Mouse (Mus musculus): ENCODE results near the gene Thbs3.

Gene Thbs3

DNA sequence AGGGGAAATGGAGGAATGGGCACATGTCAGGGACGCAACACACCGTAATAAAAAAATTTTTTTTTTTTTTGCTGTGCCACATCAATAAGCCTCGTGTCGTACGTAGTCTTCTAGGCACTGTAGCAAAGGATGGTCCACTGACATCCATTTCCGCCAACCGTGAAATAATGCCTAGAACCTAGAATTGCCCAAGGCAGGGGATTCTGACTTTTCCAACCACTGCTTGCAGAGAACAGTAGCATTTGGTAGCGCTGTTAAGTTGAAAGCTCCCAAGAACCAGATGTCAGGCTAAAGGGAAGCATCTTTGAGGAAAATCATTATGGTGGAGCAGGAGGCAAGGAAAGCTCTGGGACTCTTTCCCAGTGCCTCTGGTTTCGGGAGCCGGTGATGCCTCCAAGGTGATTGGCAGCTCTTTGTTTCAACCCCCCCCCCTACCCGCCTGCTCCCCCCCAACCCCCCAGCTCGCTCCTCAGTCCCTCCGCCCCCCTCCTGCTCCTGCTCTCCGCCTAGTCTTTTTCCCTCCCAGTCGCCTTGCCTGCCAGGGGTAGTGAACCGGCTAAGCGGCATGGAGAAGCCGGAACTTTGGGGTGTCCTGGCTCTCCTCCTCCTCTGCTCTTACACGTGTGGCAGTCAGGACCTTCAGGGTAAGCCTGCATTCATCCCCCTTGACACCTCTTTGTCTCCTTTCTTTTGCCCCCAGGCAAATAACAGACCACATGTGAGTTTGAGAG lies at the start of gene Thbs3:
Gene Thbs3 (plus strand): TSS at position 500 of the 731 bp plus-strand sequence.
- DNase-seq (ENCODE audit: low read depth) = no peak

DNA sequence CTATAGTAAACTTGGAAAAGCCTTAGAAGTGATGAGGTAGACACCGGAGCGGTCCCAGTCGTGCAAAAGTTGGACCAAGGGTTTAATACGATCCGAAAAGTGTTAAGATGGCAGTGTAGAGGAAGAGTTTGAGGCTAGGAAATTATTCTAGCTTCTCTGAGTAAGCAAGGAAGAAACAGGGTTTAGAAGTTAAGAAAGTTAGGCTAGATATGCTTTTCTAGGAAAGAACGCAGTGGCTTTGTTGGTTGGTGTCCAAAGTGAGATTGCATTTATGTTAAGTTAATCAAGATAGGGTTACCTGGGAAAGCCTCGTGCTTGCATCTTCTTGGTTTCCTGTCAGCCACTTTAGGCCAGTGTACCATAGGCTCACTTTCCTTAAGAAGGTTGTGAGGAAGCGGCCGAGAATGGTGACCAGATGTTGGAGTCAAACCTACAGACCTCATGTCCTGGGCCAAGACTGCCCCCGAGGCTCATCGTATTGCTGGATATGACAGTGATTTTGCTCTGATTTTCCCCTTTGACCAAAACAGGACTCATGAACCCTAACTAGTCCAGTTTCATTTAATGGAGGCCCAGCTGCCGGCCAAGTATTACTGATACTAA lies 49.6 kb upstream of the Thbs3 start:
- no peak for DNase-seq (ENCODE audit: low read depth)

DNA sequence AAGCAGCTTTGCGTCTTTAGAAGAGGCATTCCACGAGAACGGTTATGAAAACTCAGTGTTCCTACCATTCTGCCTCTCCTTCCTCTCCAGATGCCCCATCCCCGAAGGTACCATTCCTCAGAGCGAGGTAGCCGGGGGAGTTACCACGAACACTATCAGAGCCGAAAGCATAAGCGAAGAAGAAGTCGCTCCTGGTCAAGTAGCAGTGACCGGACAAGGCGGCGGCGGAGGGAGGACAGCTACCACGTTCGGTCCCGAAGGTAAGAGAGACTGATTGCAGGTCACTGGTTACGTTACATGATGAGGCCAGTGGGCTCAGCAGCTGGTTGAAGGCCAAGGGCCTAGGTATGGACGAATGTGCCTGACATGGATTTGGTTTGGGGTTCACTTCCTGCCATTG lies 48.0 kb upstream of the Thbs3 start:
- DNase-seq (ENCODE audit: low read depth) = no peak

DNA sequence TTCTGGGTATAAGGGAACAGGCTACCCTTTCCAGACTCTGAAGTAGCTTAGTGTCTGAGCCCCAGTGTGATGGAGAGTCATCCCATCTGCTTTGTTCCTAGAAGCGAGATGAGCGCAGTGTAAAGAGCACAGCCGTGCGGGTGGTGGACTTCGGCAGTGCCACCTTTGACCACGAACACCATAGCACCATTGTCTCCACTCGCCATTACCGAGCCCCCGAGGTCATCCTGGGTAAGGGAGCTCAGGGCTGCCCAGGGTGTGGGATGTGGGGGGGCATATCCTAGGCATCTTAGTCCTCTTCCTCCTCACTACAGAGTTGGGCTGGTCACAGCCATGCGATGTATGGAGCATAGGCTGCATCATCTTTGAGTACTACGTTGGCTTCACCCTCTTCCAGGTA lies 40.1 kb upstream of the Thbs3 start:
- DNase-seq (ENCODE audit: low read depth) = no peak

- no peak for DNase-seq (ENCODE audit: low read depth)
Observed at GRCm38 (mm10) chr3:89175544-89175943, 39.4 kb upstream of the Thbs3 start.

- no peak for DNase-seq (ENCODE audit: low read depth)
Observed at GRCm38 (mm10) chr3:89176421-89176820, 38.6 kb upstream of the Thbs3 start.

- DNase-seq (ENCODE audit: low read depth) = peak; percentile 91
Observed at GRCm38 (mm10) chr3:89177242-89178106, 37.5 kb upstream of the Thbs3 start, which contains the start of gene Scamp3. TSS of gene Scamp3 (plus strand) at chr3:89177473.

GRCm38 (mm10) chr3:89178107-89178385 lies 36.9 kb upstream of the Thbs3 start:
- no peak for DNase-seq (ENCODE audit: low read depth)

DNA sequence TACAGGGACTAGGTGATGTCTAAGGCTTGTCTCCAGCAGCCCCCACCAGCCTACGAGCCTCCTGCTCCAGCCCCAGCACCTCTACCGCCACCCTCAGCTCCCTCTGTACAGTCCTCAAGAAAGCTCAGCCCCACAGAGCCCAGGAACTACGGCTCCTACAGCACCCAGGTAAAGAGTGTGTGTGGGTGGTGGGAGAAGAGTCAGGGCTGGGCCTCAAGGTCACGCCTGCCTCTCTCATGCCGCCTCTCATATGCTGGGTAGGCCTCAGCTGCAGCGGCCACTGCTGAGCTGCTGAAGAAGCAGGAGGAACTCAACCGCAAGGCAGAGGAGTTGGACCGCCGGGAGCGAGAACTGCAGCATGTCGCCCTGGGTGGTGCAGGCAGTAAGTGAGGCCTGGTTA lies 35.9 kb upstream of the Thbs3 start:
- DNase-seq (ENCODE audit: low read depth) = no peak

DNA sequence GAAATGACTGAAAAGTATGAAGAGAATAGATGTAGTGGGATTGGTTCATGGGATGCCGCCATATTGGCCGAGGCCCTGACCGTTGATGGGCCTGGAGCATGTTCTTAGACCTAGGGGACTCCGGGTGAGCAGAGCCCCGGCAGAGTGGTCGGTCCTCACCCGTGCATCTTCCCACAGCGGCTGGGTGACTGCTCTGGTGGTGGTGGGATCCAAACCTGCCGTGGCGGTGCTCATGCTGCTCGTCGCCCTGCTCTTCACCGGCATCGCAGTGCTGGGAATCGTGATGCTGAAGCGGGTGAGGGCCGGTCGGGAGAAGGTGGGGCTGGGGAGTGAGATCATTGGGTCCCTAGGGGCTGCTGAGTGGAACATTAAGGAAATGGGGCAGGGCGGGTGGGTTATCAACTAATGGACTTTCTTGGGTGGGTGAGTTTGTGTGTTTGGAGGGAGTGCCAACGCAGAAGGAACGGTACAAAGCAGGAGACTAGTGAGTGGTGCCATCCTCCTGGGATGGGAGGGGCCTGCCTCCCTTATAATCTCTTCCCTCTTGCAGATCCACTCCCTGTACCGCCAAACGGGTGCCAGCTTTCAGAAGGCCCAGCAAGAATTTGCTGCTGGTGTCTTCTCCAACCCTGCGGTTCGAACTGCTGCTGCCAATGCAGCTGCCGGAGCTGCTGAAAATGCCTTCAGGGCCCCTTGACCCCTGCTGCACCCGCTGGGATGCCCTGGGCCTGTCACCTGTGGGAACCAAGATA lies 33.1 kb upstream of the Thbs3 start:
- DNase-seq (ENCODE audit: low read depth) = no peak

DNA sequence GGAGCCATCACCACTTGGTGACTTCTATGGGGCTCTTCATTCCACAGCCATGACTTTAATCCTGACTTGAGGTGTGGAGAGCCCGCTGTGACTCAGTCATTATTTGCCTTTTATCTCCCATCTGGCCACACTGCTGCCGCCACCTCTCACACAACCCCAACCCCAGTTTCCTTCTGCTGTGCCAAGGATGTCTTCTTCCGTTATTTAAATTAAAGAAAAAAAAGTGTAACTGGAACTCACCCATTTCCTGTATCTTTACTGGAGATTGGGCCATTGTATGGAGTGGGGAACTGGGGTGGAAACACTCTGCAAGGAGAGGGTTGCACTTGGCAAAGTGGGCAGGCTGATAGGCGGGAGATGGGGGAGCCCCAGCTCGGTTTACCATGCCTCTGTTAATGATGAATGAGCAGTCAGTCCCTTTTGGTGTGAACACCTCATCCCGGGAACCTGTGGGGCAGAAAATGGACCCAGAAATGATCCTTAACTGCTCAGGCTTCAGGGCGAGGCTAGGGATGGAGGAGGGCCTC lies 32.4 kb upstream of the Thbs3 start:
- no peak for DNase-seq (ENCODE audit: low read depth)

- DNase-seq (ENCODE audit: low read depth) = no peak
Observed at GRCm38 (mm10) chr3:89183058-89183958, 31.7 kb upstream of the Thbs3 start, which contains the start of gene Fam189b. TSS of gene Fam189b (plus strand) at chr3:89183143.

GRCm38 (mm10) chr3:89183959-89184315 lies 31.0 kb upstream of the Thbs3 start:
- no peak for DNase-seq (ENCODE audit: low read depth)

DNA sequence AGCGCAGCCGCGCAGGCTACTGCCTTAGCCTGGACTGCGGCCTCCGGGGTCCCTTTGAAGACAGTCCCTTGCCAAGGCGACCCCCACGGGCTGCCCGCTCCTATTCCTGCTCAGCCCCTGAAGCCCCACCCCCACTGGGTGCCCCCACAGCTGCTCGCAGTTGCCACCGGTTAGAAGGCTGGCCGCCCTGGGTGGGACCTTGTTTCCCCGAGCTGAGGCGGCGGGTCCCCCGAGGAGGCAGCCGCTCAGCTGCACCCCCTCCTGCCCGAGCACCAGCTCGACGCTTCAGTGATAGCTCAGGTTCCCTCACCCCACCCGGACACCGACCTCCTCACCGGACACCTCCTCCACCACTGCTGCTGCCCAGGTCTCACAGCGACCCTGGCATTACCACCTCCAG lies 27.8 kb upstream of the Thbs3 start:
- DNase-seq (ENCODE audit: low read depth) = no peak

DNA sequence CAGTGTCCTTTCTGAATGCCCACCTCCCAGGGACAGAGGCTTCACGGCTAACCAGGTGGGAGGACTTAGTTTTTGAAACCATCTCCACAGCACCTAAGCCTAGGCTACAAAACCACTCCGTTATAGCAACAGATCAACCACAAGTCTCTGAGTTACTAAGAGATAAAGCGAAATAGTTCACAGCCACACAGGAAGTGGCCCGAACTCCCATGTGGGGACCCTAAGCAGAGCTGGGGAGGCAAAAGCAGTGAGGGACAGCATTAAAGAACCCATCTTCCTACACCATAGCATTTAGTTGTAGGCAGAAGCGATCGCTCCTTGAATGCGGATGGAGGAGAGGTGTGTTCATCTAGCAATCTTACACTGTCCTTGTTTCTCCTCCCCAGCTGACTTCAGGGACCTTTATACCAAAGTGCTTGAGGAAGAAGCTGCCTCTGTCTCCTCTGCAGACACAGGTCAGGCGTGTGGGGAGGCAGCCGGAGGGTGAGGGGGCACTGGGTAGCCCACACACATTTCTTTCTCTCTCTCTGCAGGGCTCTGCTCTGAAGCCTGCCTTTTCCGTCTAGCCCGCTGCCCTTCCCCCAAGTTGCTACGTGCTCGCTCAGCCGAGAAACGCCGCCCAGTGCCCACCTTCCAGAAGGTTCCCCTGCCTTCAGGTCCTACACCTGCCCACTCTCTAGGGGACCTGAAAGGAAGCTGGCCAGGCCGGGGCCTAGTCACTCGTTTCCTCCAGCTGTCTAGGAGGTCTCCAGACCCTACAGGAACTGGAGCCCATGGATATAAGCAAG lies 27.1 kb upstream of the Thbs3 start:
- DNase-seq (ENCODE audit: low read depth) = no peak

DNA sequence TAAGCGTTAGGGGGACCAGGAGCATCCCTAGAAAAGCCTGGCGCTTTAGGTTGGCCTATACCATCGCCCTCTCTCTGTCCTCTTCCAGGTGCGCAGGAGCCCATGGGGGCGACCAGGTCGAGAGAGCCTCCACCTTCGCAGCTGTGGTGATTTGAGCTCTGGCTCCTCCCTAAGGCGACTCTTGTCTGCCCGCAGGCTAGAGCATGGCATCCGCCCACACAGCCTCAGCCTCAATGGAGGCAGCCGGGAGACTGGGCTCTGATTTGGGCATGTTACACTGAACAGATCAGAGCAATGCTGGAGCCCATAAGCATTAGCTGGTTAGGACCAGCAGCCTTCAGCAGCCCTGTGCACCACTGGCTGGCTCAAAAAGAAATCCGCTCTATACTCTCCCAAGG lies 26.5 kb upstream of the Thbs3 start:
- no peak for DNase-seq (ENCODE audit: low read depth)

- DNase-seq (ENCODE audit: low read depth) = no peak
Observed at GRCm38 (mm10) chr3:89190436-89190835, 24.5 kb upstream of the Thbs3 start.

GRCm38 (mm10) chr3:89193351-89193750 lies 21.6 kb upstream of the Thbs3 start:
- no peak for DNase-seq (ENCODE audit: low read depth)

DNA sequence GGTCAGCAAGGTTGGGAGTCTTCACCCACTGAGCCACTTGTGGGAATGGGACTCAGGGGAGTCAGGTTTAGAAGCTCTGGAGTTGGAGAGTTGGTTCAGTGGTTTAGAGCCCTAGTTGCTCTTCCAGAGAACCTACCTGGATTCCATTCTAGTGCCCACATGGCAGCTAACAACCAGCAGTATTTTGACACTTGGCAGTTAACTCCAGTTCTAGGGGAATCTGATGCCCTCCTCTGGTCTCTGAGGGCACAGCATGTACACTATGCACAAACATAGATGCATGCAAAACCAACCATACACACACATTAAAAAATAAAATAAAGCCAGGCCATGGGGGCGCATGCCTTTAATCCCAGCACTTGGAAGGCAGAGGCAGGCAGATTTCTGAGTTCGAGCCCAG lies 21.1 kb upstream of the Thbs3 start:
- DNase-seq (ENCODE audit: low read depth) = no peak

Measured in c-Kit-positive CD71-negative TER-119-negative erythroid progenitor cells, embryonic 14.5 days (primary cell).